Mouse (Mus musculus) spleen, adult 10 weeks (tissue): Measurements from ENCODE around the gene Cacna1e. TPM values are rescaled to one million over a fixed set of nuclear protein-coding genes. Genes with fewer than 3 reads are reported as not detected.

ENCODE experiments used
- polyA plus RNA-seq: library from polyadenylated mRNA; stranded (reverse); fragments of 350-450 nt; fragmentation: Illumina TruSeq; extraction: RNeasy Lipid Tissue Mini Kit (QIAGEN cat#74804); gene quantifications from one replicate; pipeline ENCODE4 v1.2.3, GENCODE M21; 2015; ENCODE audit warnings: low replicate concordance; ENCODE audit not compliant: insufficient read depth

Gene Cacna1e
- polyA plus RNA-seq, result 29.6 TPM

GRCm38 (mm10) chr1:154884275-154885206 lies at the start of gene Cacna1e:
Gene Cacna1e, minus strand, starts transcription at chr1:154884501.

Other genes with a start within 250 kb of the Cacna1e start
- gene Ier5, start 215.1 kb upstream of the Cacna1e start, polyA plus RNA-seq, result 62.6 TPM